Mouse (Mus musculus): ENCODE data around the gene Eif4ebp2. TPM values are rescaled to one million over a fixed set of nuclear protein-coding genes. Genes with fewer than 3 reads are reported as not detected.

Eif4ebp2 gene
- polyA plus RNA-seq (2015; fragmentation: Nextera tagmentation; extraction: Ambion mirVana): 44.1 and 57.0 TPM in 2 replicates

GRCm38 (mm10) chr10:61452645-61453044 is at the start of gene Eif4ebp2:
TSS of gene Eif4ebp2 (minus strand) at chr10:61452661.
- peak; percentile 99 for ATAC-seq (ENCODE audit: low FRiP score)
- peak within 1 kb of the TSS; percentile 85 for H3K27ac ChIP-seq (replicated peaks)
- H3K4me1 ChIP-seq: peaks cover 41% of the 10 kb centered on the region
- peak within 1 kb of the TSS; percentile 100 for H3K4me3 ChIP-seq (replicated peaks)
- under 1% methylated on average over 33 of the region's 36 CpGs for WGBS
- no peaks in the 10 kb centered on the region for H3K9me3 ChIP-seq (replicated peaks)
- H3K4me2 ChIP-seq: peak within 1 kb of the TSS; percentile 74
- peak within 1 kb of the TSS; percentile 91 for H3K9ac ChIP-seq (replicated peaks)
- H3K27me3 ChIP-seq (replicated peaks): no peaks in the 10 kb centered on the region
- H3K36me3 ChIP-seq: no peaks in the 10 kb centered on the region

- no peak for ATAC-seq (ENCODE audit: low FRiP score)
- H3K4me2 ChIP-seq: no peak overlapping the region
- H3K36me3 ChIP-seq: no peaks in the 10 kb centered on the region
- H3K4me1 ChIP-seq: 0 out of 2 replicates have a peak, but pooled peaks cover 6% of the 10 kb centered on the region
- no peaks in the 10 kb centered on the region for H3K9me3 ChIP-seq (replicated peaks)
- no peaks in the 10 kb centered on the region for H3K27me3 ChIP-seq (replicated peaks)
- no peak overlapping the region for H3K4me3 ChIP-seq (replicated peaks)
- no peak overlapping the region for H3K9ac ChIP-seq (replicated peaks)
- H3K27ac ChIP-seq (replicated peaks): no peak overlapping the region
- WGBS: 71% methylated on average over 7 of the region's 7 CpGs
These were observed 48.3 kb upstream of the Eif4ebp2 start for GRCm38 (mm10) chr10:61500756-61501155.

- no peak for ATAC-seq (ENCODE audit: low FRiP score)
- 80% methylated on average over 20 of the region's 20 CpGs for WGBS
These were observed 47.3 kb upstream of the Eif4ebp2 start for GRCm38 (mm10) chr10:61499505-61500466.

GRCm38 (mm10) chr10:61496231-61496630 is 43.8 kb upstream of the Eif4ebp2 start:
- H3K9ac ChIP-seq (replicated peaks): no peak overlapping the region
- no peaks in the 10 kb centered on the region for H3K9me3 ChIP-seq (replicated peaks)
- H3K27me3 ChIP-seq (replicated peaks): no peaks in the 10 kb centered on the region
- 0 out of 2 replicates have a peak, but pooled peaks cover 6% of the 10 kb centered on the region for H3K4me1 ChIP-seq
- H3K36me3 ChIP-seq: no peaks in the 10 kb centered on the region
- no peak for ATAC-seq (ENCODE audit: low FRiP score)
- H3K4me2 ChIP-seq: no peak overlapping the region
- H3K27ac ChIP-seq (replicated peaks): no peak overlapping the region
- no peak overlapping the region for H3K4me3 ChIP-seq (replicated peaks)
- 54% methylated on average over 9 of the region's 9 CpGs for WGBS

More at GRCm38 (mm10) chr10:61499505-61500466, 47.3 kb upstream of the Eif4ebp2 start:
- no peaks in the 10 kb centered on the region for H3K27me3 ChIP-seq (replicated peaks)
- H3K4me2 ChIP-seq: no peak overlapping the region
- H3K4me1 ChIP-seq: 0 out of 2 replicates have a peak, but pooled peaks cover 6% of the 10 kb centered on the region
- no peak overlapping the region for H3K4me3 ChIP-seq (replicated peaks)
- no peaks in the 10 kb centered on the region for H3K36me3 ChIP-seq
- no peak overlapping the region for H3K27ac ChIP-seq (replicated peaks)
- H3K9ac ChIP-seq (replicated peaks): no peak overlapping the region
- no peaks in the 10 kb centered on the region for H3K9me3 ChIP-seq (replicated peaks)

GRCm38 (mm10) chr10:61495461-61495860 is 43.0 kb upstream of the Eif4ebp2 start:
- H3K4me1 ChIP-seq: 0 out of 2 replicates have a peak, but pooled peaks cover 6% of the 10 kb centered on the region
- H3K27me3 ChIP-seq (replicated peaks): no peaks in the 10 kb centered on the region
- no peak overlapping the region for H3K4me2 ChIP-seq
- no peak overlapping the region for H3K27ac ChIP-seq (replicated peaks)
- no peaks in the 10 kb centered on the region for H3K9me3 ChIP-seq (replicated peaks)
- no peak overlapping the region for H3K9ac ChIP-seq (replicated peaks)
- WGBS: 63% methylated on average over 4 of the region's 4 CpGs
- H3K36me3 ChIP-seq: no peaks in the 10 kb centered on the region
- no peak for ATAC-seq (ENCODE audit: low FRiP score)
- H3K4me3 ChIP-seq (replicated peaks): no peak overlapping the region

GRCm38 (mm10) chr10:61492040-61492439 is 39.6 kb upstream of the Eif4ebp2 start:
- Histone ChIP-seq H3K36me3 (no peaks in the 10 kb centered on the region), H3K27me3 (replicated peaks) (no peaks in the 10 kb centered on the region), H3K9ac (replicated peaks) (no peak overlapping the region), H3K27ac (replicated peaks) (no peak overlapping the region), H3K4me1 (0 out of 2 replicates have a peak, but pooled peaks cover 6% of the 10 kb centered on the region), H3K4me2 (no peak overlapping the region), H3K9me3 (replicated peaks) (no peaks in the 10 kb centered on the region), H3K4me3 (replicated peaks) (no peak overlapping the region)
- no peak; the same call in 1 of the 2 replicates for ATAC-seq (ENCODE audit: low FRiP score)
- 13% methylated on average over 11 of the region's 11 CpGs for WGBS

- no peak overlapping the region for H3K4me2 ChIP-seq
- WGBS: 58% methylated on average over 8 of the region's 8 CpGs
- 0 out of 2 replicates have a peak, but pooled peaks cover 6% of the 10 kb centered on the region for H3K4me1 ChIP-seq
- H3K27me3 ChIP-seq (replicated peaks): no peaks in the 10 kb centered on the region
- no peak overlapping the region for H3K9ac ChIP-seq (replicated peaks)
- no peak for ATAC-seq (ENCODE audit: low FRiP score)
- H3K4me3 ChIP-seq (replicated peaks): no peak overlapping the region
- no peaks in the 10 kb centered on the region for H3K9me3 ChIP-seq (replicated peaks)
- H3K36me3 ChIP-seq: no peaks in the 10 kb centered on the region
- H3K27ac ChIP-seq (replicated peaks): no peak overlapping the region
These were observed 39.1 kb upstream of the Eif4ebp2 start for GRCm38 (mm10) chr10:61491573-61491972.

GRCm38 (mm10) chr10:61488522-61489110 is 36.2 kb upstream of the Eif4ebp2 start:
- H3K27ac ChIP-seq (replicated peaks): no peak overlapping the region
- no peaks in the 10 kb centered on the region for H3K27me3 ChIP-seq (replicated peaks)
- WGBS: 88% methylated on average over 6 of the region's 6 CpGs
- no peak overlapping the region for H3K4me3 ChIP-seq (replicated peaks)
- H3K9me3 ChIP-seq (replicated peaks): no peaks in the 10 kb centered on the region
- no peak overlapping the region for H3K9ac ChIP-seq (replicated peaks)
- no peak for ATAC-seq (ENCODE audit: low FRiP score)
- H3K4me1 ChIP-seq: no peaks in the 10 kb centered on the region
- no peaks in the 10 kb centered on the region for H3K36me3 ChIP-seq
- H3K4me2 ChIP-seq: no peak overlapping the region

- no peaks in the 10 kb centered on the region for H3K4me1 ChIP-seq
- H3K4me2 ChIP-seq: no peak overlapping the region
- H3K4me3 ChIP-seq (replicated peaks): no peak overlapping the region
- H3K27me3 ChIP-seq (replicated peaks): no peaks in the 10 kb centered on the region
- no peaks in the 10 kb centered on the region for H3K9me3 ChIP-seq (replicated peaks)
- no peak overlapping the region for H3K27ac ChIP-seq (replicated peaks)
- no peak overlapping the region for H3K9ac ChIP-seq (replicated peaks)
- no peaks in the 10 kb centered on the region for H3K36me3 ChIP-seq
- ATAC-seq (ENCODE audit: low FRiP score): no peak
- WGBS: 84% methylated on average over 8 of the region's 8 CpGs
These were observed 34.3 kb upstream of the Eif4ebp2 start for GRCm38 (mm10) chr10:61486551-61487339.

- Histone ChIP-seq H3K4me2 (no peak overlapping the region), H3K27me3 (replicated peaks) (no peaks in the 10 kb centered on the region), H3K4me1 (no peaks in the 10 kb centered on the region), H3K27ac (replicated peaks) (no peak overlapping the region), H3K9me3 (replicated peaks) (no peaks in the 10 kb centered on the region), H3K36me3 (no peaks in the 10 kb centered on the region), H3K9ac (replicated peaks) (no peak overlapping the region), H3K4me3 (replicated peaks) (no peak overlapping the region)
- WGBS: 82% methylated on average over 11 of the region's 11 CpGs
- ATAC-seq (ENCODE audit: low FRiP score): no peak
These were observed 32.3 kb upstream of the Eif4ebp2 start for GRCm38 (mm10) chr10:61484801-61485200.

GRCm38 (mm10) chr10:61482771-61483170 is 30.3 kb upstream of the Eif4ebp2 start:
- H3K36me3 ChIP-seq: no peaks in the 10 kb centered on the region
- H3K27ac ChIP-seq (replicated peaks): no peak overlapping the region
- no peaks in the 10 kb centered on the region for H3K9me3 ChIP-seq (replicated peaks)
- no peaks in the 10 kb centered on the region for H3K27me3 ChIP-seq (replicated peaks)
- H3K9ac ChIP-seq (replicated peaks): no peak overlapping the region
- no peak overlapping the region for H3K4me2 ChIP-seq
- H3K4me3 ChIP-seq (replicated peaks): no peak overlapping the region
- no peak for ATAC-seq (ENCODE audit: low FRiP score)
- no peaks in the 10 kb centered on the region for H3K4me1 ChIP-seq
- WGBS: 95% methylated on average over 7 of the region's 7 CpGs
